Mouse (Mus musculus): Measurements from ENCODE around the gene Spryd4. TPM values are rescaled to one million over a fixed set of nuclear protein-coding genes. Genes with fewer than 3 reads are reported as not detected.
"Not testable (repeated sequence)": the region's sequence is repeated elsewhere in the genome, so short reads cannot be mapped to it uniquely, and the experiment has no call there.

Spryd4 gene
- 1 to 10 TPM; 8.4 to 9.4 (median 9.2) TPM for total RNA-seq (2022)

DNA sequence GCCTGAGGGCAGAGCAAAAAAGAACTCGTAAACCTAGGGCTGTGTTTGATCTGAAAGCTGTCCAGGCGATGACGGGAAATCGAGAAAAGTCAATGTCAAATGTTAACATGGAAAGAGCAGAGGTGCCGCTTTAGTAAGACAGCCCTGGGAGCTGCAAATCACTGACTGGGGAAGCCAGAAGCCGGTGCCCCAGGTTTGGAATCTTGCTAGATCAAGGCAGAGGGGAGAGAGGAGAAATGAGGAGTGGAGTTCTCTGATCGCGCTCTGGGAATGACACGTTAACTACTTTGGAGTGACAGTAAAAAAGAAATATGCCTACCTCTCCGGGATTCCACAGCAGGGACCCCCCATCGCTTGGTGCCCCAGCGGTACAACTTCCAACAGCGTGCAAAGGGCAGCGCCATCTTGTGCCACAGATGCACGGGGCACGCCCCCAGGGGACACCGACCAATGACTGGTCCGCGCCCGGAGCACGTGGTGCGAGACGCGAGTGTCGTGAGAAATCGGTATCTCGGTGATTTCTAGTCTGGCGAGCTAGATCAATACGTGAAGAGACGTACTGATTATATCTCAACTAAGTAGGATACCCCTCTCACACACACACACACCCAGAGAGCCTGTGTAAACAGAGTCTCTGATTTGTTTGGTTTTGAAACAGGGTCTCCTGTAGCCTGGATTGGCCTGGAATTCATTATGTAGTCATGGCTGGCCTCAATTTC, at the start of gene Spryd4:
TSS of gene Spryd4 (minus strand) at position 418 of the 719 bp plus-strand sequence.
- DNase-seq (ENCODE audit: low spot score in 2 of 2): peak; percentile 82 to 89

DNA sequence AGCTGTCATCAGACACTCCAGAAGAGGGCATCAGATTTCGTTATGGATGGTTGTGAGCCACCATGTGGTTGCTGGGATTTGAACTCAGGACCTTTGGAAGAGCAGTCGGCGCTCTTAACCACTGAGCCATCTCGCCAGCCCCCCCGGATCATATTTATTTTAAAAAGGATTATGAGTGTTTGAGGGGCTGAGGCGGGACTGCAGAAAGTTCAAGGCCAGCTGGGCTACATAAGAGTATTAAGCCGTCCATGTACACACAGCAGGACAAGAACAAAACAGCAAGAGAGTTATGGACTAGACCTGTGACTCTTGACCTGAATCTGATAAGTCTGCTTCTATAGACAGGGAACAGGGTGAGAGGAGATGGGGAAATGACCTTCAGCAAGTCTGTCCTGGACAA, 48.8 kb upstream of the Spryd4 start:
- DNase-seq (ENCODE audit: low spot score in 2 of 2): not testable (repeated sequence)

DNA sequence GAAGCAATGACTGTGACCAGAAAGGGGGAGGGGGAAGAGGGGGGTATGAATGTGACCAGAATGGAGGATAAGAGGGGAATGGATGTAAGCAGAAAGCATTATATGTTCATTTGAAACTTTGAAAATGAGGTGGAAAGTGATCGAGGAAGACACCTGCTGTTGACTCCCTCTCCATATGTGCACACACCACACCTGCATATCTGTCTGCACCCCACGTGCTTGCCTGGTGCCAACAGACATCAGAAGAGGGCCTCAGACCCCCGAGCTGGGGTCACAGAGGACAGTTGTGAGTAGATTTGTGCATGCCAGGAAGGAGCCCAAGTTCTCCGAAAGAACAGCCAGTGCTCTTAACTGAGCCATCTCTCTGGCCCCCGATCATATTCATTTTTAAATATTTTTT, 48.3 kb upstream of the Spryd4 start:
- DNase-seq (ENCODE audit: low spot score in 2 of 2): no peak

DNA sequence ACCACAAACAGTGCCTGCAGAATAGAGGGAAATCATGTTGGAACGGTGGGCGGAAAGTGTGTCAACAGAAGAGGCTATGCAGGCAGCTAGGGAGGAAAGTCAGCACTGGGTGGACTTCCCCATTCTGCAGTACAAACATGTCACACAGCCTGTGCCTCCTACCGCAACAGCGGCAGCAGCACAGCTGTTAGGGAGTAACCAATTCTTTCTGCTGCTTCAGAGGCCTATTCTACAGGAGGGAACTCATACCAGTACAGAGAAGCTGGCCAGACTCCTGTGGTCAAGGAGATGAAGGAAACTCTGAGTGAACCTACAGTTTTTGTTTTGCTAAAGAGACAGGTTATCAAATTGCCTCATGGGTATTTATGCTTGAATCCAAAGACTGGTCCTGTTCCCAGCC, 47.3 kb upstream of the Spryd4 start:
- DNase-seq (ENCODE audit: low spot score in 2 of 2): no peak

DNA sequence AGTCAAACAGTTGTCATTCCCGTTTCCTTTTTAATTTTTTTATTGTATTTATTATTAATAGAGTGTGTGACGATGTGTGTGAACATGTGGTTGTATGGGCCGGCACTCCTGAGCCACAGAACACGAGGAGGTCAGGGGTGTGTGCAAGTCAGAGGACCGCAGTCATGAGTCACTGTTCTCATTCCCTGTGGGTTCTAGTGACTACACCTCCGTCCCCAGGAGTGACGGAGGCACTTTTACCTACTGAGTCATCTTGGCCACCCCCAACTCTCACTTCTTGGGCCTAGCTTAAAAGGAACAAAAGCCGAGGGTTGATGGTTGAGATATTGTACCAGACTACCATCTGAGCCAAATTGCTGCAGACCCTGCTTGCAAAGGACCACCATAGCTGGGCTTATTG, 44.7 kb upstream of the Spryd4 start:
- DNase-seq (ENCODE audit: low spot score in 2 of 2): no peak

DNA sequence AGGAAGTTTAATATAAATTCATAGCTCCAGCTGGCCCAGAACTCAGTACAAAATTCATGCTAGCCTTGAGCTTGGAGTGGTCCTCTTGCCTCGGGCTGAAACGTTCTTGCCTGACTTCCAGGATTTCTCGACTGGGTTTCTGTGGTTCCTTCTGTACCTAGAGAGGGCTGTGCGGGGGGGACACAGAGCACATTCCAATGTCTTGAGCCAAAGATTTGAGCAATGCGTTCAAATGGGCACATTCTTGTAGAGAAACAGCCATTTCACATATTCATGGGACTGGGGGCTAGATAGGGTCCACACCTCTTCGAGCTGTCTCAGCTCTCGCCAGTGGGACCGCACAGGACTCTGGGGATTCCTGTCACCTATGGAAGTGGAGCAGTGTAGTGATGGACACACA, 44.3 kb upstream of the Spryd4 start:
- DNase-seq (ENCODE audit: low spot score in 2 of 2): no peak

DNA sequence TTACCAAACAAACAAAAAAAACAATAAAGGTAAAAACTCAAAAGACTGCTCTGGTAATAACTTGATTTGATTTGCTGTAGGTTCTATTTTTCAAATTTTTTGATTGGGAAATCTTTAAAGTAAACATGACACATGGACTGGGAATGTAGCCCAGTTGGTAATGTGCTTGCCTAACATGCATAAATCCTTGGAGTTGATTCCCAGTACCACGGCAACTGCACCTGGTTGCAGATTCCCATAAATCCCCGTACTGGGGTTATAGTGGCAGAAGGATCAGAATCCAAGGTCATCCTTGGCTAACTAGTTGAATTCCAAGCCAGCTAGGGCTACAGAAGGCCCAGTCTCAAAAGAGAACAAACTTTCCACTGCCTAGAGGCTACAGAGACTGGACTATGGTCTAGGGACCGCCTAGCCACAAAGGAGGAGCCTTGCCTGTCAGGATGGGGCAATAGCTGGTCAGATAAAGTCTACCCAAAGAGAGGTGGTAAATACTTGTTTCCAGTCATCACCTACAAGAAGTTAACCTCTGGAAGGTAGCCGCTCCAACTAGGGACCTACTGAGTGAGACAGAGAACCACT, 42.2 kb upstream of the Spryd4 start, which contains the start of gene Apon:
TSS of gene Apon (plus strand) at position 420 of the 579 bp plus-strand sequence.
- no peak for DNase-seq (ENCODE audit: low spot score in 2 of 2)

DNA sequence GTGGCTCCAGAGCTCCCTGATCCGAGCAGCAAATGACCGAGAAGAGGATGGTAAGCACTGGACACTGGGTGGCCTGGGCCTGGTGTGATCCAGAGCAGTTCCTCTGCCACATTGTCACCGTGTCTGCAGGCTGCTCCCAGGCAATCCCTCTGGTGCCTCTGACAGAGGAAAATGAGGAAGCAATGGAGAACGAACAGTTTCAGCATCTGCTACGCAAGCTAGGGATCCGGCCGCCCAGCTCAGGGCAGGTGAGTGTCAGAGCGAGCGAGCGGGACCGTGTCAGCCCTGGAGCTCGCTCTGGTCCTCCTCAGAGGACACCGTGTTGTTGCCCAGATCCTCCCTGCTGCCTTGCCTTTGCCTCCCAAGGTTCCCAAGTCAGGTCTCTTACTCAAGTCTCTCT, 39.0 kb upstream of the Spryd4 start:
- DNase-seq (ENCODE audit: low spot score in 2 of 2): no peak

DNA sequence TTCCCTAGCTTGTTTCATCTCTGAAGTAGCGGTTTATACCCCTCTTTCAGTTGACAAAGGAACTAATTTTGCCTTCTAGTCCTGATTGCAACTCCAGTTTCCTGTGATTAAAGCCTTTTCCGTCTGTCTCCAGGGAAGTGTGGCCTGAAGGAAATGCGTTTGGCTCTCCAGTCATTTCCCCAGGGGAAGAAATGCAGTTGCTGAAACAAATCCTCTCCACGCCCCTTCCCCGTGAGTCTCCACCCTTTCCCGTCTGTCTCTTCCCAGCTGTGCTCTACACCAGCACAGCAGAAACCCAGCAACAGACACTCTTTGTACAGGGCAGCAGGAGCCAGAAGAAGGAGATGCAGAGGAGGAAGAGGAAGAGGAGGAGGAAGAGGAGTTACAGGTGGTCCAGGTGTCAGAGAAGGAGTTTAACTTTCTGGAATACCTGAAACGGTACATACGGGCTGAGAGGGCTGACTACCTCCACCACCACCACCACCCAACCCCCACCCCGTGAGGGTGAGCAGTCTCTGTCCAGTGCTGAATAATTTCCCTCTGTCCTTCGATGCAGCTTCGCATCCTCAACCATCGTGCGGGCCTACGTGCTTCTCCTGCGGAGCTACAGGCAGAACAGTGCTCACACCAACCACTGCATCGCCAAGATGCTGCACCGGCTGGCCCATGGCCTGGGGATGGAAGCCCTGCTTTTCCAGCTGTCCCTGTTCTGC, 35.6 kb upstream of the Spryd4 start:
- DNase-seq (ENCODE audit: low spot score in 2 of 2): no peak

DNA sequence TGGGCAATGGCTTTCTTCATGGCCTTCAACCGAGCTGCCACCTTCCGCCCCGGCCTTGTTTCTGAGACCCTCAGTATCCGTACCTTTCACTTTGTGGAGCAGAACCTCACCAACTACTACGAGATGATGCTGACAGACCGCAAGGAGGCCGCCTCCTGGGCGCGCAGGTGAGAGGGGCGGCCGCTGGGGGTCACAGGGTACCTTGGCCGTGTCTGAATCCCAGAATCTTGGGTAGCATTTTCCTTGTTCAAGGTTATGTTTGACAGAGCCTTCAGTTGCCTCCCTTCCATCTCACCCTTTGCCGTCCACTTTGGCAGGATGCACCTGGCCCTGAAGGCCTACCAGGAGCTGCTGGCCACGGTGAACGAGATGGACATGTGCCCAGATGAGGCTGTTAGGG, 32.5 kb upstream of the Spryd4 start:
- DNase-seq (ENCODE audit: low spot score in 2 of 2): no peak

DNA sequence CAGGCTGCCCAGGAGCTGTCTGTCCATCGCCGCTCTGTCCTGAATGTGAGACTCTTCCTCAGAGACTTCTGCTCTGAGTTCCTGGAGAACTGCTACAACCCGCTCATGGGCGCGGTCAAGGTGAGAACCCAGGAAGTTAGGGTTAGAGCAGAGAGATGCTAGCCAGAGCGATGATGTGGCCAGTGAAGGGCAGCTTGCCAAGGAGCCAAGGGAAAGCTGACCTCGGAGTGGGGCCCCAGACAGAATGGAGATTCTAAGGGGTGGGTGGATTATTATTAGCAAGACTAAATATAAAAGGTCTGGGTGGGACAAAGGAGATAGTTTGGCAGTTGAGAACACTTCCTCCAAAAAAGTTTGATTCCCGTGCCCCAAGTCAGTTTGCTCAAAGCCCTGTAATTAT, 31.6 kb upstream of the Spryd4 start:
- DNase-seq (ENCODE audit: low spot score in 2 of 2): no peak

DNA sequence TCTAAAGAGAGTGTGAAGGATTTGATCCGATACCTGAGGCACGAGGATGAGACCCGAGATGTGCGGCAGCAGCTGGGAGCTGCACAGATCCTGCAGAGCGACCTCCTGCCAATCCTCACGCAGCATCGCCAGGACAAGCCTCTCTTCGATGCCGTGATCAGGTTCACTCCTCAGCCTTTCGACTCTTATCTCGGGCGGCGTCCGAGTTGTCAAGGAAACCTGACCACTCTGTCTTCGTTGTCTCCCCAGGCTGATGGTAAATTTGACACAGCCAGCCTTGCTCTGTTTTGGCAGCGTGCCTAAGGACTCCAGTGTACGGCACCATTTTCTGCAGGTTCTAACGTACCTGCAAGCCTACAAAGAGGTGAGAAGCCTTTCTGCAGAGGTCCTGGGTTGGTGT, 28.5 kb upstream of the Spryd4 start:
- DNase-seq (ENCODE audit: low spot score in 2 of 2): no peak

DNA sequence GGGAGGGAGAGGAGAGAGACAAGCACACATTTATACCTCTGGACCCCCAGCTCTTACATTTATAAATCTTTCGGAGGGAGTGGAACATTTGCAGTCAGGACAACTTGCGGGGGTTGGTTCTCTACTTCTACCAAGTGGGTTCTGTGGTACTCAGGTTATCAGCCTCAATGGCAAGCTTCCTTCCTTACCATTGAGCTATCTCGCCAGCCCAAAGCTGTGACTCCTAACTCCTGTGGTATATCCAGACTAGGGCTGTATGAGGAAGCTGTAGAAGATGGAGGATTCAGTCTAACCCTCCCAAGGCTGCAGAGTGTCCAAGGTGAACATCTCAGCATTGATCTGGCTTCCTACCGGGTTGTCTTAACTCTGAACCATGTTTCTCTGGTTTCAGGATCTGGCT, 27.5 kb upstream of the Spryd4 start:
- DNase-seq (ENCODE audit: low spot score in 2 of 2): no peak

DNA sequence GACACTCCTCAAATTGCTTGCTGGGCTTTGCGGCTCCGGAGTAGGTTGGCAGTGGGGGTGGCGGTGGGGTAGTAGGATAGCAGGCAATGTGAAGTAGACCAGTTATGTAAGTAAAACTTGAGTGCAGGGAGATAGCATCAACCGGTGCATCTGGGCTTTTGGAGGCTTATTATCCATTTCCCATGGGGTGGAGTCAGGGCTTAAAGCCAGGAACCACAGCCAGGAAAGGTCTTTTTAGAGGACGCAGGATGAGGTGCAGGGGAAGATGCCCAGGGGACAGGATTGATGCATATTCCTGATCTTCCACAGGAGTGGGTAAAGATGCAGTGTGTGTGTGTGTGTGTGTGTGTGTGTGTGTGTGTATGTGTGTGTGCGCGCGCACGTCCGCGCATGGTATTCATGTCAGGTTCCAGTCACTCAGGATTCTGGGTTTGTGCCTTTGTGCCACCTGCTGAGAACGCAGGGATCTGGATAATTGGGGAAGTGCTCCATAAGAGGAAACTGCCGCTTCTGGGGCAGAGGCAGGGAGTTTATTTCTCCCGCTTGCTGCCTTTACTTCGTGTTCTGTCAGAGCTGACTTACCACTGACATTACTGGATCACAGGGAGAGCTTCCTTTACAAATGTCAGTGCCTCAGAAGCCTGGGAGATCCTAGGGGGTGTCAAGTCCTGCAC, 26.3 kb upstream of the Spryd4 start:
- DNase-seq (ENCODE audit: low spot score in 2 of 2): peak in 1 of 2 experiments; percentile 35

DNA sequence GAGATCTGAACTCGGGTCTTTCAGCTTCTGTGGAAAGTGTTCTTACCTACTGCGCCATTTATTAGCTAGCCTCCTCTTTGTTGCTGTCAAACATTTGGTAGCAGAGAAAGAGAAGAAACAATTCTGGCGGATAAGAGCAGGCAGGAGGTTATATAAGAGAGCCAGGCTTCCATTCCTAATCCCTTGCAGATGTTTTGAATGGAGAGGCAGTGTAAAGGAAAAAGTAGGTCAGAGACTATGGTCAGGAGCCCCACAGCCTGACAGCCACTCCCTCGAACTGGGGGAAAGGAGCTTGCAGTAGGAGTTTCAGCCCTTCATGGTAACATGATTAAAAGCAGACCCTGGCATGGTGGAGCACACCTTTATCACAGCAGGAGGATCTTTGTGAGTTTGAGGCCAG, 24.7 kb upstream of the Spryd4 start:
- no peak for DNase-seq (ENCODE audit: low spot score in 2 of 2)

DNA sequence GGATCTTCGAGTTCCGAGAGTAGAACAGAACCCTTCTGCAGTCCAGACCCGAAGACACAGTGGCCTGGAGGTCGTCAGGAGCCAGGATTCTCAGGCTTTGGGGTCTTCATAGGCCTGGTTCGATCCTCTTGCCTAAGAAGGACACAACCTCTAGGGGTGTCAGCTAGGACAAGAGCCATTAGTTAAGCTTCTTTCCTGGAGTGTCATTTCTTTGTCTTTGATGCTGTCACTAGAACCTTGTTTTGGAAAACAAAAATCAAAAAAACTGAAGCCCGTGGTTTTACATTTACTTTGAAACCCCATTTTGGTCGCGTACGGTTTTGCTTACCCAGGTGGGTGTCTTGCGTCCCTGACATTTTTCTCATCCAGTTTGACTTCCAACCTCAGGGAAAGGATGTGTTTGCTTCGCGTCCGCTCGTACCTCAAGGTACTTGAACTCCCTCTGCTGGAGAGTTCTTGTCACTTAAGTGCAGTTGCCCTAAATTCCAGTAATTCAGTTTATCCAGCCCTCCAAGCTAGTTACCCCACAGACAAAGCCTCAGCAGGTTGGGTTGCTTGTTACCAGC, 20.9 kb upstream of the Spryd4 start:
- peak; percentile 21 to 39 for DNase-seq (ENCODE audit: low spot score in 2 of 2)

DNA sequence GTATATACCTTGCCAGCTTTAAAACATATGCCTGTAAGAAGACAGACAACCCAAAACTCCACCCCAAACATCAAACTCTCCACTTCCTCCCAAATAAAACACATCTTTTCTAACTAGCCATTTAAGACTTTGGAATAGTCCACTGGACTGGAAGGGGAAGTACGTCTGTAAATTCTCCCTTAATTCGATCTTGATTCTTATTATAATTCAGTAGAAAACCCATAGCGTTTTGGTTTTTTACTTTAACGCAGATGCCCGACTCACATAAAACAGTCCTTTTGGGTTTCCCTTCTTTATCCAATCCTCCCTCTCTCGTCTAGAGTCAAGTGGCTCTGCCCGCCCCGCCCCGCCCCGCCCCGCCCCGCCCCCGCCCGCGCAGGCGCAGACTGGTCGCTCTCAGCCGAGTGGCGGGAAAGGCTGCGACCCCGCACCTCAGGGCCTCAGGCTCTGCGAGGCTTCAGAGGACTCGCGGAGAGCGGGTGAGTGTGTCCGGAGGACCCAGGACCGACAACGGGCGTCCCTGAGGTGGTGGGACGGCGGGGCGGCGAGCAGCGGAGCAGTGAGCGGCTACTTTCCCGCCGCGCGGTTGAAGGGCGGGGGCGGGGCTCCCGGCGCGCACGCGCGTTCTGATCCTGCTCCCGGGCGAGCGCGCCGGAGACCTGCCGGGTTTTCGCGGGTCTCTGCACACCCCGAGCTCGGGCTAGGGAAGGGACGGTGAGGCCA, 20.3 kb upstream of the Spryd4 start, which contains the start of gene Timeless:
TSS of gene Timeless (plus strand) at position 369 of the 723 bp plus-strand sequence.
- DNase-seq (ENCODE audit: low spot score in 2 of 2): peak; percentile 59 to 82

DNA sequence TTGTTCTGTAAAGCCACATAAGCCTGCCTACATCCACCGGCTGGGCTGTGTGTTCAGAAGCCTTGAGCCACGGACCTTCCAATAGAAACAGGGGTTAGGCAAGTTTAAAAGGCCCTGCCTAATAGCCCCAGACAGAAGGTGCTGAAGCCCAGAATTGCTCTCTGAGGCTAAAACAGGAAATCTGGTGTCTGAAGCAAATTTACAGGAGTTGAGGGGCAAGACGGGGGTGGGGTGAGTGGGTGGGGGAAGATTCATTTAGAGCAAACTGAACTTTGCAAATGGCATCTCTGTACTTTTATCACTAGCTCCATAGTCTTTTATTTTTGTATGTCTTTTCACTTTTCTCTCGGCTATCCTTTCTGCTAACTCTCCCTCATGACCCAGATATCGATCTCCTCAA, 19.5 kb upstream of the Spryd4 start:
- no peak for DNase-seq (ENCODE audit: low spot score in 2 of 2)

DNA sequence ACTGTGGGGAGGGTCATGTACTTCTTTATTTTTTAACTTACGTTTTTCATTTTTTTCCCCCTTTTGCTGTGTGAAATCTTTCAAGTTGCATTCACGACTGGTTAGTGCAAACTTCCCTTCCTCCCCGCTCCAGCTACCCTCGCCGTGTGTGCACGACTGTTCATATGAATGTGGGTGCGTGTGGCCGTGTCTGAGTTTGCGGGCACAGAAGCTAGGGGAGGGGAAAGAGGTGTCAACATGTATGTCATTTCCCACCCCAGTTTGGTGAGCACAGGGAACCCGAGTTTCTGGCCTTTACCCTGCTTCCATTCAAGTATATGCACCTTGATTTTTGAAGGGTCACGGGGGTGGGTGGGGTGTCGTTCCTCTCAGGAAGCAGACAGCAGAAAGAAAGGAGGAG, 19.0 kb upstream of the Spryd4 start:
- DNase-seq (ENCODE audit: low spot score in 2 of 2): no peak

DNA sequence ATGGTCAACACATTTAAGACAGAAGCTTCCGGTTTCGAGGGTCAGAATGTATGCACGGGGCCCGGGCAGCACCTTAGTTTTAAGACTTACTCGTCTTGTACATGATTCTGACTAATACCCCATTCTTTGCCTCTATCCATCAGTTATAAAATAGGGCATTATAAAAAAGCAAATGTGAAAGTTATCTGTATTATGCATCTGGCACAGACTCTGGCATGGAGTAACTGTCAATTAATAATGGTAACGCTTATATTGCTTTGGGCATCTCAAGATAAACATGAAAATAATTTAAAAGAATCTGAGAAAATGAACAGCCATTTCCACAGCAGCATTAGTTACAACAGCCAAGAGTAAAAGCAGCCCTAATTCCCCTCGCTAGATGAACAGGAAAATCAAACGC, 16.4 kb upstream of the Spryd4 start:
- no peak for DNase-seq (ENCODE audit: low spot score in 2 of 2)

DNA sequence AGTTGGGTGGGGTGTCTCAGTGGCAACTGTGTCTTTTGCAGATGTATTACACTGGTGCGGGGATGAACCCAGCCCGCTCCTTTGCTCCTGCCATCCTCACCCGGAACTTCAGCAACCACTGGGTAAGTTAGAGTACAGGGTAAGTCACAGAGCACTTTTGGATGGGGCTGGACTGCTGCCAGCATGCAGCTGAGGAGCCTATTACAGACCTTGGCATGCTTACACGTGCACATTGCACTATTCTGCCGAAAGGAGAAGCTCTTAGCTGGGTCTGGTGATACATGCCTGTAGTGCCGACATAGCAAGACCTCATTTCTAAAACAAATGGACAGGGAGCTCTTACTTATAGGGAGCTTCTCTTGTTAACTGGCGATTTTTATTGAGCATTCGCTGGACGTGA, 16.0 kb upstream of the Spryd4 start:
- no peak for DNase-seq (ENCODE audit: low spot score in 2 of 2)
